Mouse (Mus musculus): ENCODE measurements around the gene Angel2.
"Not testable (repeated sequence)": the region's sequence is repeated elsewhere in the genome, so short reads cannot be mapped to it uniquely, and the experiment has no call there.

Gene Angel2

GRCm38 (mm10) chr1:190924812-190925211 is at the start of gene Angel2:
Angel2 (plus strand) TSS chr1:190925112.
- DNase-seq (ENCODE audit: low read depth, low spot score) = not testable (repeated sequence)

- DNase-seq (ENCODE audit: low read depth, low spot score) = no peak
Observed at GRCm38 (mm10) chr1:190875751-190876150, 49.2 kb upstream of the Angel2 start.

GRCm38 (mm10) chr1:190880638-190881037 is 44.3 kb upstream of the Angel2 start:
- DNase-seq (ENCODE audit: low read depth, low spot score) = no peak

GRCm38 (mm10) chr1:190881422-190881821 is 43.5 kb upstream of the Angel2 start:
- peak; percentile 34 for DNase-seq (ENCODE audit: low read depth, low spot score)

- DNase-seq (ENCODE audit: low read depth, low spot score) = no peak
Observed at GRCm38 (mm10) chr1:190886014-190886413, 38.9 kb upstream of the Angel2 start.

- no peak for DNase-seq (ENCODE audit: low read depth, low spot score)
Observed at GRCm38 (mm10) chr1:190888031-190888430, 36.9 kb upstream of the Angel2 start.

- DNase-seq (ENCODE audit: low read depth, low spot score) = no peak
Observed at GRCm38 (mm10) chr1:190888646-190889045, 36.3 kb upstream of the Angel2 start.

GRCm38 (mm10) chr1:190893559-190894167 is 31.2 kb upstream of the Angel2 start:
- DNase-seq (ENCODE audit: low read depth, low spot score) = no peak

GRCm38 (mm10) chr1:190898186-190898585 is 26.7 kb upstream of the Angel2 start:
- DNase-seq (ENCODE audit: low read depth, low spot score) = no peak

GRCm38 (mm10) chr1:190898899-190899575 is 25.9 kb upstream of the Angel2 start:
- no peak for DNase-seq (ENCODE audit: low read depth, low spot score)

- DNase-seq (ENCODE audit: low read depth, low spot score) = no peak
Observed at GRCm38 (mm10) chr1:190901082-190901481, 23.8 kb upstream of the Angel2 start.

- no peak for DNase-seq (ENCODE audit: low read depth, low spot score)
Observed at GRCm38 (mm10) chr1:190904136-190904535, 20.8 kb upstream of the Angel2 start.

GRCm38 (mm10) chr1:190904714-190905113 is 20.2 kb upstream of the Angel2 start:
- DNase-seq (ENCODE audit: low read depth, low spot score) = no peak

GRCm38 (mm10) chr1:190910836-190911235 is 14.1 kb upstream of the Angel2 start:
- DNase-seq (ENCODE audit: low read depth, low spot score) = no peak

GRCm38 (mm10) chr1:190911415-190912123 is 13.3 kb upstream of the Angel2 start, which contains the start of gene Rps6kc1:
Rps6kc1 (minus strand) TSS chr1:190911770.
- DNase-seq (ENCODE audit: low read depth, low spot score) = no peak

GRCm38 (mm10) chr1:190912623-190913022 is 12.3 kb upstream of the Angel2 start:
- no peak for DNase-seq (ENCODE audit: low read depth, low spot score)

GRCm38 (mm10) chr1:190918938-190919337 is 6.0 kb upstream of the Angel2 start:
- no peak for DNase-seq (ENCODE audit: low read depth, low spot score)

- no peak for DNase-seq (ENCODE audit: low read depth, low spot score)
Observed at GRCm38 (mm10) chr1:190919725-190920469, 5.0 kb upstream of the Angel2 start.

GRCm38 (mm10) chr1:190927311-190927710 is 2.4 kb downstream of the Angel2 start:
- no peak for DNase-seq (ENCODE audit: low read depth, low spot score)

GRCm38 (mm10) chr1:190927751-190928369 is 2.9 kb downstream of the Angel2 start:
- DNase-seq (ENCODE audit: low read depth, low spot score) = no peak

GRCm38 (mm10) chr1:190928370-190929009 is 3.6 kb downstream of the Angel2 start:
- peak; percentile 95 for DNase-seq (ENCODE audit: low read depth, low spot score)

Measured in brain, embryonic 18.5 days (tissue).